Mouse (Mus musculus) intestine, embryonic 15.5 days (tissue): Measurements from ENCODE around the gene Hivep3. TPM values are rescaled to one million over a fixed set of nuclear protein-coding genes. Genes with fewer than 3 reads are reported as not detected.
A peak's percentile ranks its signal among the peaks of the same experiment; 100 is the strongest.

ENCODE experiments used
- ATAC-seq: fragments of 200-750 bp; cut with Nextera tagmentation; 2 replicates; pipeline ENCODE4 v1.8.0; 2017; ENCODE audit warnings: moderate TSS enrichment, moderate library complexity
- H3K27ac ChIP-seq: fragments of 300-500 bp; sonication (generic); 2 replicates; pipeline ENCODE4 v1.5.1; 2015; ENCODE audit warnings: mild to moderate bottlenecking, inconsistent platforms
- H3K27me3 ChIP-seq: fragments of 300-500 bp; sonication (generic); replicated peaks from 2 replicates; pipeline ENCODE4 v1.6.1; 2015; ENCODE audit warnings: inconsistent platforms
- H3K36me3 ChIP-seq: fragments of 300-500 bp; sonication (generic); 2 replicates; pipeline ENCODE4 v1.6.1; 2015; ENCODE audit warnings: inconsistent platforms
- H3K4me1 ChIP-seq: fragments of 300-500 bp; sonication (generic); replicated peaks from 2 replicates; pipeline ENCODE4 v1.6.1; 2015; ENCODE audit warnings: inconsistent platforms
- H3K4me2 ChIP-seq: fragments of 300-500 bp; sonication (generic); replicated peaks from 2 replicates; pipeline ENCODE4 v1.6.1; 2015; ENCODE audit warnings: mild to moderate bottlenecking, inconsistent platforms
- H3K4me3 ChIP-seq: fragments of 300-500 bp; sonication (generic); replicated peaks from 2 replicates; pipeline ENCODE4 v1.5.1; 2015; ENCODE audit warnings: inconsistent platforms
- H3K9ac ChIP-seq: fragments of 300-500 bp; sonication (generic); 2 replicates; pipeline ENCODE4 v1.6.1; 2015; ENCODE audit warnings: inconsistent platforms
- H3K9me3 ChIP-seq: fragments of 300-500 bp; sonication (generic); 2 replicates; pipeline ENCODE4 v1.6.1; 2016; ENCODE audit warnings: inconsistent platforms
- WGBS: fragments of 180-500 bp; shearing (Covaris S2); methylation state at CpG from one replicate; pipeline ENCODE4 v1.1.7; 2015; 5-methylcytosine and 5-hydroxymethylcytosine counted together
- polyA plus RNA-seq: library from polyadenylated mRNA; unstranded; fragments of >200 nt; fragmentation: Nextera tagmentation; extraction: Ambion mirVana; gene quantifications from 2 replicates; pipeline ENCODE4 v1.2.1, GENCODE M21; 2015

Hivep3 gene
- polyA plus RNA-seq, 1 experiment from 2014 or later = 5.0 TPM

GRCm38 (mm10) chr4:119733942-119734341 lies 358 bp downstream of the Hivep3 start:
- under 1% methylated on average over 44 of the region's 44 CpGs for WGBS
- ATAC-seq = peak; percentile 57
- H3K9ac ChIP-seq = peak overlapping the region; percentile 64
- peaks cover 6% of the 10 kb centered on the region; the same call in 1 of the 2 replicates for H3K4me1 ChIP-seq
- H3K27me3 ChIP-seq = peaks cover 18% of the 10 kb centered on the region; the same call in 1 of the 2 replicates
- peak overlapping the region; percentile 97 for H3K4me2 ChIP-seq
- H3K9me3 ChIP-seq = no peaks in the 10 kb centered on the region
- no peak overlapping the region for H3K27ac ChIP-seq
- H3K4me3 ChIP-seq = peak overlapping the region; percentile 82
- H3K36me3 ChIP-seq = no peaks in the 10 kb centered on the region

GRCm38 (mm10) chr4:119734352-119734751 lies 768 bp downstream of the Hivep3 start:
- peaks cover 18% of the 10 kb centered on the region; the same call in 1 of the 2 replicates for H3K27me3 ChIP-seq
- H3K4me2 ChIP-seq = peak overlapping the region; percentile 97
- no peak for ATAC-seq
- WGBS = 21% methylated on average over 4 of the region's 4 CpGs
- no peak overlapping the region for H3K27ac ChIP-seq
- H3K9me3 ChIP-seq = no peaks in the 10 kb centered on the region
- no peaks in the 10 kb centered on the region for H3K36me3 ChIP-seq
- peaks cover 6% of the 10 kb centered on the region; the same call in 1 of the 2 replicates for H3K4me1 ChIP-seq
- peak overlapping the region; percentile 82 for H3K4me3 ChIP-seq
- H3K9ac ChIP-seq = peak overlapping the region; percentile 64; the same call in 1 of the 2 replicates

- Histone ChIP-seq H3K9ac (no peak overlapping the region), H3K36me3 (no peaks in the 10 kb centered on the region), H3K4me2 (no peak overlapping the region), H3K27ac (no peak overlapping the region), H3K4me1 (peaks cover 2% of the 10 kb centered on the region; the same call in 1 of the 2 replicates), H3K27me3 (peaks cover 18% of the 10 kb centered on the region; the same call in 1 of the 2 replicates), H3K9me3 (no peaks in the 10 kb centered on the region), H3K4me3 (no peak overlapping the region)
- WGBS = 22% methylated on average over 4 of the region's 4 CpGs
- no peak for ATAC-seq
These were observed 5.1 kb downstream of the Hivep3 start for GRCm38 (mm10) chr4:119738641-119739040.

GRCm38 (mm10) chr4:119739301-119740062 lies 5.9 kb downstream of the Hivep3 start:
- WGBS = 50% methylated on average over 9 of the region's 9 CpGs
- H3K9me3 ChIP-seq = no peaks in the 10 kb centered on the region
- ATAC-seq = no peak
- H3K27ac ChIP-seq = no peak overlapping the region
- H3K36me3 ChIP-seq = no peaks in the 10 kb centered on the region
- H3K4me1 ChIP-seq = no peaks in the 10 kb centered on the region; the same call in 1 of the 2 replicates
- H3K4me3 ChIP-seq = no peak overlapping the region
- no peak overlapping the region for H3K9ac ChIP-seq
- H3K4me2 ChIP-seq = no peak overlapping the region
- H3K27me3 ChIP-seq = peaks cover 10% of the 10 kb centered on the region; the same call in 1 of the 2 replicates

- Histone ChIP-seq H3K4me3 (no peak overlapping the region), H3K4me1 (no peaks in the 10 kb centered on the region), H3K36me3 (no peaks in the 10 kb centered on the region), H3K27me3 (no peaks in the 10 kb centered on the region), H3K4me2 (no peak overlapping the region), H3K27ac (no peak overlapping the region), H3K9ac (no peak overlapping the region), H3K9me3 (no peaks in the 10 kb centered on the region)
- ATAC-seq = no peak
- WGBS = 87% methylated on average over 2 of the region's 2 CpGs
These were observed 14.8 kb downstream of the Hivep3 start for GRCm38 (mm10) chr4:119748341-119748740.

- H3K4me3 ChIP-seq = no peak overlapping the region
- H3K9me3 ChIP-seq = no peaks in the 10 kb centered on the region
- WGBS = 36% methylated on average over 4 of the region's 4 CpGs
- no peak overlapping the region for H3K9ac ChIP-seq
- no peak for ATAC-seq
- H3K27ac ChIP-seq = no peak overlapping the region
- no peaks in the 10 kb centered on the region for H3K36me3 ChIP-seq
- no peak overlapping the region for H3K4me2 ChIP-seq
- H3K4me1 ChIP-seq = no peaks in the 10 kb centered on the region
- no peaks in the 10 kb centered on the region for H3K27me3 ChIP-seq
These were observed 16.6 kb downstream of the Hivep3 start for GRCm38 (mm10) chr4:119750157-119750556.

GRCm38 (mm10) chr4:119750681-119751211 lies 17.2 kb downstream of the Hivep3 start:
- Histone ChIP-seq H3K9me3 (no peaks in the 10 kb centered on the region), H3K4me3 (no peak overlapping the region), H3K27ac (no peak overlapping the region), H3K27me3 (no peaks in the 10 kb centered on the region), H3K36me3 (no peaks in the 10 kb centered on the region), H3K9ac (no peak overlapping the region), H3K4me2 (no peak overlapping the region), H3K4me1 (no peaks in the 10 kb centered on the region)
- ATAC-seq = no peak
- WGBS = 83% methylated on average over 6 of the region's 6 CpGs

- Histone ChIP-seq H3K27me3 (no peaks in the 10 kb centered on the region), H3K4me3 (no peak overlapping the region), H3K36me3 (no peaks in the 10 kb centered on the region), H3K9me3 (no peaks in the 10 kb centered on the region), H3K27ac (no peak overlapping the region), H3K4me2 (no peak overlapping the region), H3K9ac (no peak overlapping the region), H3K4me1 (no peaks in the 10 kb centered on the region)
- 49% methylated on average over 2 of the region's 2 CpGs for WGBS
- no peak for ATAC-seq
These were observed 17.9 kb downstream of the Hivep3 start for GRCm38 (mm10) chr4:119751408-119752006.

GRCm38 (mm10) chr4:119759574-119760233 lies 26.1 kb downstream of the Hivep3 start:
- no peak overlapping the region for H3K9ac ChIP-seq
- no peaks in the 10 kb centered on the region for H3K4me1 ChIP-seq
- H3K27ac ChIP-seq = no peak overlapping the region
- ATAC-seq = no peak
- no peak overlapping the region for H3K4me2 ChIP-seq
- WGBS = 81% methylated on average over 4 of the region's 4 CpGs
- no peak overlapping the region for H3K4me3 ChIP-seq
- no peaks in the 10 kb centered on the region for H3K9me3 ChIP-seq
- no peaks in the 10 kb centered on the region for H3K27me3 ChIP-seq
- no peaks in the 10 kb centered on the region for H3K36me3 ChIP-seq

GRCm38 (mm10) chr4:119760820-119761219 lies 27.2 kb downstream of the Hivep3 start:
- no peaks in the 10 kb centered on the region for H3K27me3 ChIP-seq
- H3K4me3 ChIP-seq = no peak overlapping the region
- H3K4me2 ChIP-seq = no peak overlapping the region
- H3K36me3 ChIP-seq = no peaks in the 10 kb centered on the region
- H3K9ac ChIP-seq = no peak overlapping the region
- H3K4me1 ChIP-seq = no peaks in the 10 kb centered on the region
- 70% methylated on average over 7 of the region's 7 CpGs for WGBS
- H3K27ac ChIP-seq = no peak overlapping the region
- no peaks in the 10 kb centered on the region for H3K9me3 ChIP-seq
- no peak for ATAC-seq

GRCm38 (mm10) chr4:119761459-119762121 lies 28.0 kb downstream of the Hivep3 start:
- Histone ChIP-seq H3K4me2 (no peak overlapping the region), H3K9me3 (no peaks in the 10 kb centered on the region), H3K27me3 (no peaks in the 10 kb centered on the region), H3K36me3 (no peaks in the 10 kb centered on the region), H3K4me1 (no peaks in the 10 kb centered on the region), H3K4me3 (no peak overlapping the region), H3K9ac (no peak overlapping the region), H3K27ac (no peak overlapping the region)
- WGBS = 78% methylated on average over 9 of the region's 9 CpGs
- ATAC-seq = no peak

- ATAC-seq = no peak
- H3K27ac ChIP-seq = no peak overlapping the region
- H3K4me3 ChIP-seq = no peak overlapping the region
- no peaks in the 10 kb centered on the region for H3K4me1 ChIP-seq
- H3K36me3 ChIP-seq = no peaks in the 10 kb centered on the region
- H3K27me3 ChIP-seq = no peaks in the 10 kb centered on the region
- no peaks in the 10 kb centered on the region for H3K9me3 ChIP-seq
- WGBS = 78% methylated on average over 2 of the region's 2 CpGs
- no peak overlapping the region for H3K4me2 ChIP-seq
- H3K9ac ChIP-seq = no peak overlapping the region
These were observed 28.6 kb downstream of the Hivep3 start for GRCm38 (mm10) chr4:119762171-119762570.
